Mouse (Mus musculus): ENCODE results near the gene Atf6. TPM values are rescaled to one million over a fixed set of nuclear protein-coding genes. Genes with fewer than 3 reads are reported as not detected.

Atf6 gene
- total RNA-seq, 2 experiments from 2014 or later, result 53.3 to 59.4 TPM

DNA sequence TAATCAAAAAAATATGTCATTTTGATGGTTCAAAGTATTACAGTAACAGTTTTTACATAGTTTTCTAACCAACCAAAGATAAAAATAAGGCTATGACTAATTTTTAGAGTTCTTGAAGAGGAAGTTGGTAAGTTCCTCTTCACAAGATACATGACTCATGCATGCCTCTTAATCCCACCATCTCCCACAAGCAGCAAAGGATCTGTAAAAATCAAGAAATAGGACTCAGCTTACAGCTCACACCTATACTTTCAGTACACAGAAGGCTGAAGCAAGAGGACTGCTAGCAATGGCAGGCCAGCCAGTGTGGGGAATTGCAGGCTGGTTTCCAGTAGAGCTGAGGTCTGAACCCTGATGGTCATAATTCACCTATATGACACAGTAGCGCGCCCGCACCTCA, 14.0 kb downstream of the Atf6 start:
- intact Hi-C loops (cut with DNase I), result no loop called here
- no peak for DNase-seq (ENCODE audit: low spot score in 2 of 2)

DNA sequence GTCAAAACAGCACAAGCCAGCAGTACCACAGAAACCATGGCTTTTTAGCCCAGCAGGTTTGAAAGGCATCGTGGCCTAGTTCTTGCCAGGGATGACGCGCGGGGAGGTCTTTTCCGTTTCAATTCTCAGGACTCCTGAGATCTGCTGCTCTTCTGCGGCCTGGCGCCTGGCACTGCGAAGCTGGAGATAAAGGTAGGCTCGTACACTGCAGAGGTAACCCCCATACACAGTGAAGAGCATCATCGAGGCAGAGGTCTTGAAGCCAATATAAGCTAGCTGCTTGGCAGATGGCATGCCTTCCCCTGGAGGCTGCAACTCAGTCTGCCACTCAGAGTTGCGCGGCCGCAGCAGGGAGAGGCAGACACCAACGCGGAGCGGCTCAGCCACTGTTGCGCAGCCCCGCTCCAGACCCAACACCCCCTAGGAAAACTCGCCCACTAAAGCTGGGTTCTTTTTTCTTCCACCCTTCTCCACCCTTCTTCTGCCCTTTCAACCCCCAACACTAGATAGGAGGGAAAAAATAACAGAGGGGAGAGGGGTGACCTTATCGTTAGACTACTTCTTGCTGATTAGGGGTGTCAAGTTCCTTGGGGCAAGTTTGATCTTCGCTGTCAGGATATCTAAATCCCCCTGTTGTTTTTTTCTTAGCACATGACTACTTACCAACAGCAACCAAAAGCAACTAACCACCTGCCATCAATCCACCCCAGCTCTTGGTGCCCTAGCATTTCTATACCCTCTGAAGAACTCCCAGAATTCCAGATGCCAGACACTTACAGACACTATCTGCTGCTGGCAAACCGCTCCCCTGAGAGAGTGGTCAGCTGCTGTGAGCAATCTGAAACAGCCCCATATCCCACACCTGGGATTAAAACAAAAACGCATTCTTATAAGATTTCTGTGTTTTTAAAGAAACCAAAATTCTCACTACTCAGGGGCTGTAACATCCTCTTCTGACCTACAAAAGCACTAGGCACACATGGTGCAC, 16.6 kb downstream of the Atf6 start:
- intact Hi-C loops (cut with DNase I), result no loop called here
- DNase-seq (ENCODE audit: low spot score in 2 of 2), result no peak

DNA sequence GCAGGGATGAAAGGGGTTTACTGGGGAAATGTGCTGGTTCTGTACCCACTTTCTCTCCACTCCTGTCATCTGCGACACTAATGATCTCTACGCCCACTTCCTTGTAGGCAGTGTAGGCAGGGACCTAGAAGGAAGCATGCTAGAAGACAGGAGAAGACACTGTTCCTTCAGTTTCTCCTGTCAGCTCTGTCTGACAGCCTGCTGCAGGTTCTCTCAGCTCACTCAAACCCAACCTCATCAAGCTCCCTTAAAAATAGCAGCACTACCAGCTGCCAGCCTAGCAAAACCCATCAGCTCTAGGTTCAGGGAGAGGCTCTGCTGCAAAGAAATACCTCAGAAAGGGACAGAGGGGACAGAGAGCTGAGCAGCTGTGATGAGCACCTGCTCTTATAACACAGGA, 17.6 kb downstream of the Atf6 start:
- intact Hi-C loops (cut with DNase I), result no loop called here
- peak in 1 of 2 experiments; percentile 28 for DNase-seq (ENCODE audit: low spot score in 2 of 2)

- intact Hi-C loops (cut with DNase I), result loop anchor here (10.0 kb wide), 1 partner anchor 551 kb away; no protein-coding TSS in a partner anchor
- DNase-seq (ENCODE audit: low spot score in 2 of 2), result no peak
These were observed 21.9 kb downstream of the Atf6 start for GRCm38 (mm10) chr1:170845448-170846307.

DNA sequence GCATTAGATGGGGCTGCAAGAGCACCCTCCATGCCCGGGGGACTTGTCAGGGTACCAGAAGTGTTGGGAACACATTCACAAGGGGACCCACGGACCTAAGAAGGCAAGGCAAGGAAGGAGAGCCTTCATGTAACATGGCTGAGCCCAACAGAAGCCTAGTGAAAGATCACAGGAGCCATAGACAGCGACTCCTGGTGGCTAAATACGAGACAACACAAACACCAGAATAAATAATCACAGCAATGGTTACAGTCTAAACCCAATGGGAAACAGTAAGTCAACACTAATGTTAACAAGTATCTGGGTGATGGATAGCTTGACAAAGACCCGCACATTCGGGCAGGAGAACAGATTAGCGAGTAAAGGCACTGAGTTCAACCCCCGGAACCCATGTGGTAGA, 23.2 kb downstream of the Atf6 start:
- intact Hi-C loops (cut with DNase I), result loop anchor here (10.0 kb wide), 1 partner anchor 550 kb away; no protein-coding TSS in a partner anchor
- no peak for DNase-seq (ENCODE audit: low spot score in 2 of 2)

DNA sequence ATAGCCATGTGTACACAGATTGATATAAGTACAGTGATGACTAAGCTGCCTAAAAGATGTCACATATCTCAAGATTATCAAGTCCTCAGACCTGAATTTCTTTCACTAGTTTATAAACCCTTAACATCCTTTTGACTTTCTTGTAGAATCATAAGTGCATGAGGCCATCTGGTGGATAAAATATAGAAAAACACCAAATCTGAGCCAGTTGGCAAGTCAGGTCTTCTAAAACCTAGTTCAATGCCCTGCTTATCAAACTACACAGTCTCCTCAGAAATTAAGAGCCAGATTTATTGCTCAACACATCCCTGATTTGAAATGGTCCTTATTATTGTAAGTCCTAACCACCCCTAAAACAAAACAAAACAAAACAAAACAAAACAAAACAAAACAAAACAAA, 27.9 kb downstream of the Atf6 start:
- no peak for DNase-seq (ENCODE audit: low spot score in 2 of 2)
- intact Hi-C loops (cut with DNase I), result loop anchor here (1.0 to 10.0 kb wide), 2 partner anchors 207 to 545 kb away; no protein-coding TSS in a partner anchor

DNA sequence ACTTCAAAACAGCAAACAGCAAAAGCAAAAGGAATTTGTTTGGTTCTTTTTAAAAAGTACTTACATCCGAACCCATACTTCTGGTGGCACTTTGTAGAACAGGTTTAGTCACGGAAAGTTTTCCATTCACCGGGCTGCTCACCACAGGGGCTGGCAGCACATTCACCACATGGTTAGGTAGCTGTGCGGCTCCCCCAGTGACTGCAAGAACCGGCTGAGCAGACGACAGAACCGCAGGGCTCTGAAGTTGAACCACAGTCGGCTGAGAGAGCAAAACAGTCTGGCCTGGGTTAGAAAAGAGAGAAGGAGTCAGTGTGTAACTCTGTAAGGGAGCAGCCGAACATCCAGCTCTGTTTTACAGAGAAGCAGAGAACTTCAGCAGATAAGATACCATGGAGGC, 32.8 kb downstream of the Atf6 start:
- DNase-seq (ENCODE audit: low spot score in 2 of 2), result no peak
- intact Hi-C loops (cut with DNase I), result no loop called here

GRCm38 (mm10) chr1:170829781-170830180, 37.8 kb downstream of the Atf6 start:
- intact Hi-C loops (cut with DNase I), result no loop called here
- no peak for DNase-seq (ENCODE audit: low spot score in 2 of 2)

DNA sequence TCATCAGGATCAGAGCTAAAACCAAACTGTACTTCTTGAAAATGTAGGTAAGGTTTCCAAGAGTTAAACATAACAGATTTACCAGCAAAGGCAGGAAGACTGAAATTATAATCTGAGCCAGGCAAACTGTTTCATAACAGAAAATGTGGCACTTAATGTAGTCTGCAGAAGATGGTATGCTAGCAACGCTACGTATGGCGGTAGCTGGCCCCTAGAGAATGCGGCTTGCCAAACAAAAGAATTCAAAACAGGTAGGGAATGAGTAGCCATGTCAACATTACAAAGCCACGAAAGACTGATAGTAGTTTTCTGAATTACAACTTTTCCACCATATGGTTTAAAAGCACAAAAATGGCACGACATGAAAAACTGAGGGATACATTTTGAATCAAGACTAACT, 38.2 kb downstream of the Atf6 start:
- no peak for DNase-seq (ENCODE audit: low spot score in 2 of 2)
- intact Hi-C loops (cut with DNase I), result no loop called here

GRCm38 (mm10) chr1:170820103-170820814, 47.3 kb downstream of the Atf6 start:
- intact Hi-C loops (cut with DNase I), result no loop called here

GRCm38 (mm10) chr1:170815287-170816004, 52.1 kb downstream of the Atf6 start:
- intact Hi-C loops (cut with DNase I), result no loop called here
- DNase-seq (ENCODE audit: low spot score in 2 of 2), result no peak

More at GRCm38 (mm10) chr1:170820103-170820814, 47.3 kb downstream of the Atf6 start:
- no peak for DNase-seq (ENCODE audit: low spot score in 2 of 2)

DNA sequence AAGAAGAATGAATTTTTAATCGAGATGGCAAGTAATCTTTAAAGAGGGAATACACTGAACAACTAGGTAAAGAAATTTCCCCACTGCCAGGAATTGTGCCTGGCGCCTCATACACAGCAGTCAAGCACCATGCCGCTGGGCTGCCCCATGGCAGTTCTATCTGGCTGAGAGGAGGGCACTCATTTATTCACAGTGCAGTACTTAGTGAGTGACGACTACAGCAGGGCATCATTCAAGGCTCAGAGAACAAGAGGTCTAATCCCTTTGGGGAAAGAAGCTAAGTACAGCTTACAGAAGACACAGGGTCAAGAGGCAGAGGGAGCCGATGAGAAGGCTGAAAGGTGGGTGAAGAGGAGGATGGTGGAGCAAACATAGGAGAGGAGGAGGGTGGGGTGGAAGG, 54.7 kb downstream of the Atf6 start:
- intact Hi-C loops (cut with DNase I), result no loop called here
- DNase-seq (ENCODE audit: low spot score in 2 of 2), result no peak

GRCm38 (mm10) chr1:170807600-170808270, 59.8 kb downstream of the Atf6 start:
- DNase-seq (ENCODE audit: low spot score in 2 of 2), result peak; percentile 21 to 28
- intact Hi-C loops (cut with DNase I), result no loop called here

DNA sequence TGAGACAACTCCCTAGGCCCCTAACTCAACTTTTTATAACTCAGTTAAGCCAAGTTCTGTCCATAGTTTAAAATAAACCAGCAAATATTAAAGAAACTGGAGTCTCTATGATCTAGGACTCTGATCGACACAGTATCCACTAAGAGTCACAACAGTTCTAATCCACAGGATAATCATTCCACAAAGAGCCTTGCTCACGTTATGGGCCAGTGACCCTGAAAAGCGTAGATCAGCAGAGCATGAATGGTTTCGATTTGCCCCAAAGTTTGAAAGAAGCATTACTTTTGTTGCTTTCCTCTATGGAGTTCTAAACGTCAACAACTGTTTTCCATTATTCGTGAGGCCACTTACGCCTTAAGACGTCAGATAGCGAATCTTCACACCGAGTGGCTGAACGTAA, 62.9 kb downstream of the Atf6 start:
- DNase-seq (ENCODE audit: low spot score in 2 of 2), result no peak
- intact Hi-C loops (cut with DNase I), result no loop called here

GRCm38 (mm10) chr1:170802669-170803068, 64.9 kb downstream of the Atf6 start:
- intact Hi-C loops (cut with DNase I), result no loop called here

GRCm38 (mm10) chr1:170800694-170801093, 66.9 kb downstream of the Atf6 start:
- intact Hi-C loops (cut with DNase I), result no loop called here
- no peak for DNase-seq (ENCODE audit: low spot score in 2 of 2)

More at GRCm38 (mm10) chr1:170802669-170803068, 64.9 kb downstream of the Atf6 start:
- DNase-seq (ENCODE audit: low spot score in 2 of 2), result no peak

DNA sequence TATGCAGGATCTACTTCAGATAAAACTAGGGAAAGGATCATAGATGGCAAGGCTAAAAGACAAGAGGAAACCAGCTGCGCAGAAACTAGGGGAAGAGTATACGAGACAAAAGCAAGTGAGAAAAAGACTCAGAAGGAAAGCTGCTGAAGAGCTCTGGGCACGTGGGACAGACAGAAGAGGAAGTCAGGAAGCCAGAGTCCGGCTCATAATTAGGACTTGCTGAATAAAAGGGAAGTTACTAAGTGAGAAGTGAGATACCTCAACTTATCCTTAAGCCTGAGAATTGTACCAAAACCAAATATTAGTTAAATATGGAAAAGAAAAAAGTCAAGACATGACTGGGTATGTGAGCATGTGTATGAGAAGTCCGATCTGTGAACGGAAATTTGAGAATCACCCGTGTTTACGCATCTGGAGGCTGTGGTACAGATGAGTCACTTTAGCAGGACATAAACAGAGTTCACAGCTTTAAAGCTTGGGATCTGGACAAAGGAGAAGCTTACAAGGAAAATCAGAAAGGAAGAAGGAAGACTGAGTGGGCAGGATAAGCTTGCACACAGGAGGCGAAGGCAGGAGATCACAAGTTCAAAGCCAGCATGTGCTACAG, 71.7 kb downstream of the Atf6 start:
- intact Hi-C loops (cut with DNase I), result no loop called here

GRCm38 (mm10) chr1:170791542-170791941, 76.0 kb downstream of the Atf6 start:
- intact Hi-C loops (cut with DNase I), result no loop called here
- DNase-seq (ENCODE audit: low spot score in 2 of 2), result no peak

More for the DNA sequence above, 71.7 kb downstream of the Atf6 start:
- DNase-seq (ENCODE audit: low spot score in 2 of 2), result no peak

Data from left cerebral cortex, postnatal 36 days (tissue).